Mouse (Mus musculus): Measurements from ENCODE around the gene Gm2a.

DNA sequence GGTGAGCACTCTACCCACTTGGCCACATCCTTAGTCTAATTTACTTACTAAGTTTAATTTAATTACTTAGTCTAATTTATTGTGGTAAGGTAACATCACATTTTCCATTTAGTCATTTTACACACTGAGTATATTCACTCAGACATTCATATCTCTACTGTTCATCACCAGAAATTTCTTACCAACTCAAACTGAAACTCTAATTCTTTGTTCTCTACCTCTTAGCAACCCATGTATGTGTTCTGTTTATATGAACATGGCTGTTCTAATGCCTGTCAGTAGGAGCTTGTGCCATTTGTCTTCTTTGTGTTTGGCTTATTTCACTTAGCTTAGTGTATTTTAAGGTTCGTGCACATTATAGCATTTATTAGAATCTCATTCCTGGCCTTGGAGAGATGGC, 34.0 kb downstream of the Gm2a start:
- TF ChIP-seq CTCF (IDR thresholded peaks at IDR 0.05; ENCODE audit: low read depth): no peak
- TF ChIP-seq EP300 (optimal IDR thresholded peaks at IDR 0.05): no peak
